Mouse (Mus musculus) heart, postnatal 0 days (tissue): Measurements from ENCODE around the gene Gm5447.

Experiments used
- CTCF ChIP-seq: IDR thresholded peaks from 2 replicates; pipeline ENCODE4 v1.5.1; 2016; ENCODE audit warnings: antibody characterized with exemption, control low read depth, low read depth
- EP300 ChIP-seq: IDR thresholded peaks from 2 replicates; pipeline ENCODE4 v1.6.1; 2016; ENCODE audit warnings: antibody characterized with exemption, low read depth

DNA sequence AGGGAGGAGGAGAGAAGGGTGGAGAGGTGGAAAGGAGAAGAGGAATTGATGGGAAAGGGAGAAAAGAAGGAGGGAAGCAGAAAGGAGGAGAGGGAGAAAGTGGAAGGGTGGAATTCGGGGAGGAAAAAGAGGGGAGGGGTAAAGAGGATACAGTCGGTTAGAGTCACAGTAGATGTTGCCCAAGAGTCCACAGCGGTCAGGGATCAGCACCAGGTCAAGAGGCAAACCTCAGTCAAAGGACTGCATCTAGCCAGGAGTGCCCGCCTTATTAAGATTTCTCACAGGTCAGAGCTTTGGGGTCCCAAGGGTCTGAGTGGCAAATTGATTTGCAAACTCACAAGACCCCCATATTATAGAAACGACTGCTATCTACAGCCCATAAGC is 235 bp downstream of the Gm5447 start:
- TF ChIP-seq CTCF (no peak), EP300 (no peak)
